Mouse (Mus musculus) 3T3-L1 (cell line): ENCODE results near the gene Sema5a.

ENCODE experiments used
- DNase-seq: peaks from one replicate; pipeline ENCODE4 v3.0.0-alpha.2; 2015; ENCODE audit warnings: low read depth, low spot score

Gene Sema5a

DNA sequence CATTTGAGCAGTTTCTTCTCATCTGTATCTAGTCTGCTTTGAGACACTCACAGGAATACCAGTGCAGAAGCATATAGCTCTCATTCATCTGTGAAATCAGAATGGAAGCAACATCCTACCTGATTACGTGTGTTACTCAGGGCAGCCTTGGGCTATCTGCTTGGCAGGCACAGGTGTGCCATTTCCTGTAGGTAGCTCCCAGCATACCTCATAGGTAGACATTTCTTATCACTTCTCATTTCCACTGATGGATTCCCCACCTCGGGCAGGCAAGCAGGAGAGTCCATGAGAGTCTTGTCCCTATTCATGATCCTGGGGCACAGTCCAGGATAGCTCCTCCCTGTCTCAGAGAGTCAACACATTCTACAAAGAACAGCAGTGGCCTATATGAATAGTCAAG is 381.4 kb downstream of the Sema5a start:
- no peak for DNase-seq

- no peak for DNase-seq
Observed at GRCm38 (mm10) chr15:32633713-32634112, 389.1 kb downstream of the Sema5a start.

DNA sequence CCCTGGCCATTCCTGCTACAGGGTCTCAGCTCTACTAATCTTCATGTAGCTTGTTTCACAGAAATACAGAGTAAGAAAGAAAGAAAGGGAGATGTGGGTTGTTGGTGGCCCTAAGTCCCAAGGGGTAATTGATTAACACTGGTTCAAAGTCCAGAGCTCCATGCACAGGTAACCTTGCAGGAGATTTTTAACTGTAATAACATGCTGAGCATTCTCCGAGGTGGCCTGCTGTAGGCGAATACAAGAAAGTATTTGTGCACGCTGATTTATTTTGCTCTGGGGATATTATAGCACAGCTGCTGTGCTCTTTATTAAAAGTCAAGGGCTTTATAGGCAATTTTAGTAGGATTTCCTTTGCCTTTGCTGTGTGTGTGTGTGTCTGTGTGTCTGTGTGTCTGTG is 393.3 kb downstream of the Sema5a start:
- DNase-seq, result no peak

DNA sequence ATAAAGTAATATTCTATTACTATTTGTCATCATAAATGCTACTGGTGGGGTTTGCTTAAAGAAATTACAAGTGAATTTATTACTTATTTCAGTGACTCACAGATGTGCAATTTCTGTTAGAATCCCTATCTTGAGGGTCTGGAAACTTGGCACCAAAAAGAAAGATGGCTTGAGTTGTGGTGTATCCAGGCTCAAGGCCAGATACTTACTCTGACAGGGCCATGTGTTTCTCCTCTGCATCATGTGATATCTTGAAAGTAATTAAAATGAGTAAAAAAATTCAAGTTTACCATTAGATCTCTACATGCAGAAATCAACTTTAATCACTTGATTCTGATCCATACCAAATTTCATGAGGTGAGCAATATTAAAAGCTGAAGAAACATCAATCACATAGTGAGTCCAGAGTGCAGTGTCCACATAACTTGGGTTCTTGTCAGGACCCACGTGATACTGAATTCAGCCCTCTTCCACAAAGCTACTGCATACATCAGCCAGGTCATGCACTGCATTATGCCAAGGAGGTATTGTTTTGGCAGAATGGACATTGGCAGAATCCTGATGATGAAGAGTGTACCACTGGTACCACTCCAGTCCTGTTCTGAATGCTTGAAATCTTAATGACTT is 402.6 kb downstream of the Sema5a start:
- DNase-seq, result peak; percentile 53

GRCm38 (mm10) chr15:32654046-32654445 is 409.4 kb downstream of the Sema5a start:
- DNase-seq, result no peak

DNA sequence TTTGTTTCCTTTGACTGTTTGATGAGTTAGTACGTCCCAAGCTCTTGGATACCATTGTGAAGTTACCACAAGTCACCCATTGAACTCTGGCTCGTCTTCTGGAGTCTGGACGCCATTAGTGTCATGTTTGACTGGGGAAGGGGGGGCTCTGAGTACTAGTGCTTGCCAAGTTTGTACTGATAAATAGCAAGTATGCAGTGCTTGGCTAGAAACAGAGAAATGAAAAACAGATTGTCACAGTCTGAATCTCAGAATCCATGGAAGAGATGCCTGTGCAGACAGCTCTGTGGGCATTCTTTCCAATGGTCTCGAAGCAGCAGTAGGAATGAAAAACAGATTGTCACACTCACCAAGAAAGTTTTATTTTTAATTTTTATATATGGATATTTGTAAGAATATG is 411.4 kb downstream of the Sema5a start:
- DNase-seq, result peak; percentile 13

- DNase-seq, result no peak
Observed at GRCm38 (mm10) chr15:32676446-32676845, 431.8 kb downstream of the Sema5a start.

GRCm38 (mm10) chr15:32685152-32685551 is 440.5 kb downstream of the Sema5a start:
- DNase-seq, result peak; percentile 6

DNA sequence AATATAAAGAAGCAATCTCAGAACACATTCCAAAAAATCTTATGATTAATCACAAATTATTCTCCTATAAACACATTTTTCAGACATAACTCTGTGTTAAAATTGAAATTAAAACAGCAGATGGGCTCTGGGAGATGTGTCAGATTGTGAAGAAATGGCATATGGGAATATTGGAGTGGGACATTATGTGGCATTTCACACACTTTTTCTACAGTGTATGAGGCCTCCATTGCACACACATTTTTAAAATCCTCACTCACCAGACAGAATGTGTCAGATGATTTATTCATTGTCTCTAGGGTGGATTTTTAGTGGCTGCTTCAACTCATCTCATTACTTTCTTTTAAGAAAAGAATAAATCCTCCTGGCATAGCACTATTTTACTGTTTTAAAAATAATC is 446.4 kb downstream of the Sema5a start:
- DNase-seq, result no peak

- DNase-seq, result peak; percentile 20
Observed at GRCm38 (mm10) chr15:32693006-32693405, 448.4 kb downstream of the Sema5a start.

DNA sequence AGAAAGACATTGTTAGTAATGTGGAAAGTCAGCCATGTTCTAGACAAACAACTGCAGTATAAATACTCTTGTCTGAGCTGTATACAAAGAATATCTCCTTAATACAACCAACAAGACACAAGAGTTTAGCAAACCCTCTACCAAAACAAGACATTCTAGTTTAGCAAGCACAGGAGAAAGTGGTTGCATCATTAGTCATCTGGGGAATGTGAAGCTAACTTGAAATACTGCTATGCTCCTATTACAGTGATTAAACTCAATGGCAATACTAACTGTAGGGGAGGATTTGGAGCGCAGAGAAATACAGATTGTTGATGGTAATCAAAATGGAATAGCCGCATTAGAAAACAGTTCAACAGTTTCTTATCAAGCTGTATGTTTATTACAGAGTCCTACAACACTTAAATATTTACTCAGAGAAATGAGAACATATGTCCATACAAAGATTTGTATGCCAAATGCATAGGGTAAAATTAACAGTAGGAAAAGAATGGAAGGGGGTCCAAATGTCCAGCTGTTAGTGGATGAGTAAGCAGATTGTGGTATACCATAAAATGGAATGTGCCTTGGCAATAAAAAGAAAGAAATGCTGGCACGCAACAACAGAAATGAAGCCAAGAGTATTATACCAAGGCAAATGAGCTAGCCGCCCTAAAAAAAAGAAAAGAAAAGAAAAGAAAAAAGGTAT is 472.8 kb downstream of the Sema5a start:
- DNase-seq, result peak; percentile 34

DNA sequence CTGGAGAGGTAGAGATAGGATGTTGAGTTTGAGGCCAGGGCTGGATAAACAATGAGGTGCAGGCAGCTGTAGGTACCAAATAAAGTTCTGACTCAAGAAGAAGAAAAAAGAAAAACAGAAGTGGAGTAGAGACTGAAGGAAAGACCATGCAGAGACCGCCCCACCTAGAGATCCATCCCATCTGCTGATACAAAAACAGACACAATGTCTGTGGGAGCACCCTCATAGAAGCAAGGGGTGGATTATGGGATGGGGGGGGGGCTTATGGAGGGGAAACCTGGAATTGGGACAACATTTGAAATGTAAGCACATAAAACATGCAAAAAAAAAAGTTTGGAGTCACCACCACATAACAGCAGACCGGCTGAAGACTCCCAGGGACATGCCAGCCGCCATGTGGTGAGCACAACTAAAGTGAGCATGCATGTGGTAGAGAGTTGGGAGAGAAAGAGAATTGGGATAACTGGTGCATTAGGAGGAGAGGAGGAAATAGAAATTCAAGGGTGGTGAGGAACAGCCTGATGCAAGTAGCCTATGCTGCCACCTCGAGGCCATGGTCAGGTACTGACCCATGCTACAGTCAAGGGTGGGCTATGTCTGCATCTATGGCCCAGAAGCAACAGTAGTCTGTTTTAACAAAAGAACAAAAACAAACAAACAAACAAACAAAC is 473.8 kb downstream of the Sema5a start:
- DNase-seq, result peak; percentile 76

- no peak for DNase-seq
Observed at GRCm38 (mm10) chr15:32718964-32719311, 474.3 kb downstream of the Sema5a start.

DNA sequence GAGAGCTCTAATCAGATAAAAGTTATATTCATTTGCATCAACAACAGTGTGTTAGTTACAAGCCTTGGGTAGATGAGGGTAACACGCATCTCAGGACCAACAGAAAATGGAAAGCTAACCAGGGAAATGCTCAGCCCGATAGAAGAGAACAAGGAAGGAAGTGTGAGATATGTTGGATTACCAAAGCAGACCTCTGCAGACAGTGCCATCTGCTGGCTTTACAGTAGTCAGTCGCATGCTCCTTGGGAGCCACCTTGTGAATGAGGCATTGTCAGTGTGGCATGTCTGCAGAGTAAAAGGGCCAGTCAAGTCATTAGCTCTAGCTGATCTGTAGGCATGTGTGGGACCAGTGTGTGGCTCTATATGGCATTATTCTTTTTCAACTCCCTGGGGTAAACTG is 486.2 kb downstream of the Sema5a start:
- DNase-seq, result peak; percentile 60
